Mouse (Mus musculus): ENCODE measurements at regions not wholly inside any gene's neighbourhood (a gene's known extent, or its start where the extent isn't known, plus 50 kb on each side); places are given as distances from the start of the nearest gene placed in this dataset.

DNA sequence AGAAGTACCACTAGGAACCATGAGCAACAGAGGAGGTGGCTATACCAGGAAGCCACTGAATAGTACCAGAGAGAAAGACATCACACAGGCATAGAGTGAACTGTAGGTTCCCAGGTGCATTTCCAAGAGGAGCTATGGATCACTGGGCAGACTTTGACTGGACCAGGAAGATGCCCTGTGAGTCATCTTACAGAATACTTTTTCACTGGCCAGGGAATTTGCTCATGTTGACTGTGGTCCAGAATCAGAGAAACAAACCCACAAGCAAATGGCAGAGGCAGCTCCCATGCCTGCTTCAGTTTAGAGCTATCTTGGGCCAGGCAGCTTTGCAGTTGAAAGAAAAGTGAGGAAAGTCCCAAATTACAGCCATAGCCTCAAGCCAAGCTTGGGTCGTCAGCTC is 95.0 kb downstream of the Kcna5 start:
- H3K9ac ChIP-seq (ENCODE audit: low read depth, low read length, severe bottlenecking) = no peak overlapping the region
- WGBS = 4% methylated on average over 1 of the region's 1 CpGs
- H3K36me3 ChIP-seq (ENCODE audit: control insufficient read depth, insufficient read depth, low read length) = no peaks in the 10 kb centered on the region
- no peaks in the 10 kb centered on the region for H3K27me3 ChIP-seq (ENCODE audit: control insufficient read depth, insufficient read depth, low read length)
- ATAC-seq (ENCODE audit: low FRiP score, low read depth) (no peak), DNase-seq (ENCODE audit: low spot score) (no peak)
- H3K9me3 ChIP-seq (ENCODE audit: control insufficient read depth, low read length) = no peaks in the 10 kb centered on the region
- H3K27ac ChIP-seq (replicated peaks; ENCODE audit: low read depth, low read length) = no peak overlapping the region
- no peak overlapping the region for H3K4me3 ChIP-seq (replicated peaks; ENCODE audit: low read length)
- no peak for TF ChIP-seq POLR2A (IDR thresholded peaks at IDR 0.05; ENCODE audit: borderline replicate concordance, extremely low read depth, insufficient read depth, insufficient read length)
- H3K4me2 ChIP-seq (replicated peaks; ENCODE audit: low read depth, low read length, severe bottlenecking) = no peak overlapping the region
- H3K4me1 ChIP-seq (ENCODE audit: control insufficient read depth, insufficient read depth, low read length) = no peaks in the 10 kb centered on the region

DNA sequence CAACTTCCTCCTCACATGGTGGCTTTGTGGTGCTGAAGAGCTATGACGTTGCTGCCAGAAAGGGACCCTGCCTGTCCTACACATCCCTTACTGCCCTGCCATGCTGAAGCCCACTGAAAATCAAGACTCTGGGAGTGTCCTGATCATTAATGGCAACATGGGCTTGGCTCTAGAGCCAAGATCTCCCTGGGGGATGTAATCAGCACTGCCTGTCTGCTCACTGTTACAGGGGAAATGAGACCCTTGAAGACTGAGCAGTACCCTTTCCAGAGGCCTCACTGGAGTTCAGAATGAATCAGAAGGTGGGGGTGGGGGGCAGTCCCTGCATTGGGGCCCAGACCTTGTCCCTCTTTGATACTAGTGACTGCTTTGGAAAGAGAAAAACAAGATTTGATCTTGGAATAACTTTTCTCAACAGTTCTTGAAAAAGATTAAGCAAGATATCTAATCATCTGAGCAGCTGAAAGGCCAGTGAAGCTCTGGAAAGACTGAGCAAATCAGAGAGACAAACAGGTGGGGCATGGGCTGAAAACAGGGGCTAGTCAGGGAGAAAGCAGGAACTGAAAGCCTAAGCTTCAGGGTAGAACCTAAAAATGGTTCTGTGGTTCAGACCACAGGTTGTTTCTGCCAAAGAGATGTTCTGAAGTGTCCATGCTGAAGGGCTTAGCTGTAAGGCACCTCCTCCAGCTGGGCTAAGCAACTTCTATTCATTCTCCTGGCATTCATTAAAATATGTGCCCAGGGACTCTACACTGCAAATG is 97.1 kb downstream of the Kcna5 start:
- TF ChIP-seq POLR2A (IDR thresholded peaks at IDR 0.05; ENCODE audit: borderline replicate concordance, extremely low read depth, insufficient read depth, insufficient read length) = no peak

DNA sequence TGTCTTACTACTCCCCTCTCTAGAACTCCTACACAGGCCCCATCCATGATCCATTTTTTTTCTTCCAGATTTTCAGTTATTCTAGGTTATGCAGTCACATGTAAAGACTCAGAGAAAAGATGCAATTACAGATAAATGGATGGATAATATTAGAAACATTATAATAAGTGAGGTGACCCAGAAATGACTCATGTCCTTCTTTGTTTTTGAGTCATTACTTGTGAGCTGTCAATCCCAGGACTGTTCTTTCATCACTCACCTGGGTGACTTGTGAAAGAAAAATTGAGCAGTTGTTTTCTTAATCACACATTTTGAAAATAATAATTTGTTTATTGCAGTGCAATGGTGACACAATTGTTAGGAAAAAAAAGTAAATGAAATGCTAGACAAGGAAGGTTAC is 108.0 kb downstream of the Kcna5 start:
- Histone ChIP-seq H3K4me1 (ENCODE audit: control insufficient read depth, insufficient read depth, low read length) (no peaks in the 10 kb centered on the region), H3K27me3 (ENCODE audit: control insufficient read depth, insufficient read depth, low read length) (no peaks in the 10 kb centered on the region), H3K36me3 (ENCODE audit: control insufficient read depth, insufficient read depth, low read length) (no peaks in the 10 kb centered on the region), H3K9ac (ENCODE audit: low read depth, low read length, severe bottlenecking) (no peak overlapping the region), H3K4me2 (replicated peaks; ENCODE audit: low read depth, low read length, severe bottlenecking) (no peak overlapping the region), H3K9me3 (ENCODE audit: control insufficient read depth, low read length) (no peaks in the 10 kb centered on the region), H3K4me3 (replicated peaks; ENCODE audit: low read length) (no peak overlapping the region), H3K27ac (replicated peaks; ENCODE audit: low read depth, low read length) (no peak overlapping the region)
- TF ChIP-seq POLR2A (IDR thresholded peaks at IDR 0.05; ENCODE audit: borderline replicate concordance, extremely low read depth, insufficient read depth, insufficient read length) = no peak
- DNase-seq (ENCODE audit: low spot score) (no peak), ATAC-seq (ENCODE audit: low FRiP score, low read depth) (no peak)

More for the DNA sequence above, 97.1 kb downstream of the Kcna5 start:
- no peak overlapping the region for H3K27ac ChIP-seq (replicated peaks; ENCODE audit: low read depth, low read length)
- 71% methylated on average over 1 of the region's 1 CpGs for WGBS
- no peak overlapping the region for H3K9ac ChIP-seq (ENCODE audit: low read depth, low read length, severe bottlenecking)
- no peak overlapping the region for H3K4me3 ChIP-seq (replicated peaks; ENCODE audit: low read length)
- no peaks in the 10 kb centered on the region for H3K36me3 ChIP-seq (ENCODE audit: control insufficient read depth, insufficient read depth, low read length)
- H3K27me3 ChIP-seq (ENCODE audit: control insufficient read depth, insufficient read depth, low read length) = no peaks in the 10 kb centered on the region
- H3K9me3 ChIP-seq (ENCODE audit: control insufficient read depth, low read length) = no peaks in the 10 kb centered on the region
- no peak overlapping the region for H3K4me2 ChIP-seq (replicated peaks; ENCODE audit: low read depth, low read length, severe bottlenecking)
- H3K4me1 ChIP-seq (ENCODE audit: control insufficient read depth, insufficient read depth, low read length) = no peaks in the 10 kb centered on the region
- ATAC-seq (ENCODE audit: low FRiP score, low read depth) = no peak
- no peak for DNase-seq (ENCODE audit: low spot score)

DNA sequence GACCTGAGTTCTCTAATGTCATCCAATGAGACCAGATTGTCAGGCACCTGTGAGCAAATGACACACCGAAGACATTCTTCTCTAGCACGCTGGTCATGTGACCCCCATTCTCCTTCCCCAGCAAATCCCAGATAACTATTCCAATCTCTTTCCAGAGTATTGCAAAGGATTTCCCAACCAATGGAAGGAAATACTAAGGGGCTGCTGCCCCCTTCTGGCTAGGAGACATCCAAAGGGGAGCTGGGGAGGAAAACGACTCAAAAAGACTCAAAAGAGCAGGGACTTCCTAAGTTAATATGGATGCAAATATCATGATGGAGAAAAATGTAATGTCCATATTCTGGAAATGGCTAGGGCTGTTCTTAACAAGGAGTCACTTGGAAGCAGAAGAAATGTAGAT is 129.5 kb downstream of the Kcna5 start:
- 37% methylated on average over 3 of the region's 3 CpGs for WGBS
- H3K27me3 ChIP-seq (ENCODE audit: control insufficient read depth, insufficient read depth, low read length) = no peaks in the 10 kb centered on the region
- H3K4me2 ChIP-seq (replicated peaks; ENCODE audit: low read depth, low read length, severe bottlenecking) = no peak overlapping the region
- no peak overlapping the region for H3K4me3 ChIP-seq (replicated peaks; ENCODE audit: low read length)
- H3K9ac ChIP-seq (ENCODE audit: low read depth, low read length, severe bottlenecking) = no peak overlapping the region
- H3K27ac ChIP-seq (replicated peaks; ENCODE audit: low read depth, low read length) = no peak overlapping the region
- ATAC-seq (ENCODE audit: low FRiP score, low read depth) (no peak), DNase-seq (ENCODE audit: low spot score) (peak; percentile 34)
- TF ChIP-seq POLR2A (IDR thresholded peaks at IDR 0.05; ENCODE audit: borderline replicate concordance, extremely low read depth, insufficient read depth, insufficient read length) = no peak
- no peaks in the 10 kb centered on the region for H3K36me3 ChIP-seq (ENCODE audit: control insufficient read depth, insufficient read depth, low read length)
- H3K4me1 ChIP-seq (ENCODE audit: control insufficient read depth, insufficient read depth, low read length) = no peaks in the 10 kb centered on the region
- no peaks in the 10 kb centered on the region for H3K9me3 ChIP-seq (ENCODE audit: control insufficient read depth, low read length)

DNA sequence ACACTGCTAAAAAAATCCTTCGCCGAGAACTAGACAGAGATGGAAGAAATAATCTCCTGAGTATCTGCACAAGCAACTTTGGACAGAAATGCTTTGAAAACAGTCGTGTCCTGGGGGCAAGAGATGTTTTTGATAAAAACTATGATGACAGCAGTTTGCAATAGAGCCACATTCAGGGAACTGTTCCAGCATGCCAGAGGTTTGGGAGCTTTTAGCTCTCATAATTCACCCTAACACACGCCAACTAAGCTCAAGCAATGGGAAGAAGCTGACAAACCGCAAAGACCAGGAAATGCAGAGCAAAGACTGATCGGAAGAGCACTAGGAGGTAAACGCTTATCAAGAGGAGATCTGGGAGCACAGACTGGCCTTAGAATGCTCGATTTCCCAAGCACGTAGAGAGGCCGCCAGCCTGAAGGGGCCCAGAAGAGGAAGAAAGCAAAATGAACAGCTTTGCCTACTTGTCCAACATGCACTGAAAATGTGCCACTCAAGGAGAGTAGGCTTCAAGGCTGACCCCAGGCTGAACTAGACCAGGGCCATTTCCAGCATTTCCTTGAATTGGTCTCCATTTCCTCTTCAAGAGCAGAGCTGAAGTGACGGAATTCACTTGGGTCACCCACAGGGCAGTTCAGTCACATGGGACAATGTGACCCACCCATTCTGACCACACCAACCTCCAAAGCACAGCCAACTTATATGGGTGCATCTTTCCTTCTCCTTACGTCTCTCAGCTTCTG is 130.7 kb downstream of the Kcna5 start:
- DNase-seq (ENCODE audit: low spot score) (peak; percentile 70), ATAC-seq (ENCODE audit: low FRiP score, low read depth) (no peak)
- no peaks in the 10 kb centered on the region for H3K36me3 ChIP-seq (ENCODE audit: control insufficient read depth, insufficient read depth, low read length)
- H3K4me3 ChIP-seq (replicated peaks; ENCODE audit: low read length) = no peak overlapping the region
- WGBS = 65% methylated on average over 12 of the region's 12 CpGs
- TF ChIP-seq POLR2A (IDR thresholded peaks at IDR 0.05; ENCODE audit: borderline replicate concordance, extremely low read depth, insufficient read depth, insufficient read length) = no peak
- H3K4me1 ChIP-seq (ENCODE audit: control insufficient read depth, insufficient read depth, low read length) = no peaks in the 10 kb centered on the region
- H3K9me3 ChIP-seq (ENCODE audit: control insufficient read depth, low read length) = no peaks in the 10 kb centered on the region
- no peak overlapping the region for H3K4me2 ChIP-seq (replicated peaks; ENCODE audit: low read depth, low read length, severe bottlenecking)
- H3K27ac ChIP-seq (replicated peaks; ENCODE audit: low read depth, low read length) = no peak overlapping the region
- no peak overlapping the region for H3K9ac ChIP-seq (ENCODE audit: low read depth, low read length, severe bottlenecking)
- H3K27me3 ChIP-seq (ENCODE audit: control insufficient read depth, insufficient read depth, low read length) = no peaks in the 10 kb centered on the region
